Mouse (Mus musculus) testis, adult 2 months (tissue): ENCODE data around the gene Mospd1.

Source experiments
- CTCF ChIP-seq: fragments of 200-500 bp; IDR thresholded peaks from 2 replicates; pipeline ENCODE4 v1.5.1; 2012; ENCODE audit warnings: low read depth, mild to moderate bottlenecking, inconsistent platforms, low read length, moderate library complexity; ENCODE audit not compliant: control insufficient read depth, insufficient read depth, insufficient replicate concordance
- POLR2A ChIP-seq: fragments of 200-500 bp; IDR thresholded peaks from 2 replicates; pipeline ENCODE4 v1.6.1; 2012; ENCODE audit warnings: low read depth, mild to moderate bottlenecking, inconsistent platforms, low read length, moderate library complexity; ENCODE audit not compliant: control insufficient read depth

DNA sequence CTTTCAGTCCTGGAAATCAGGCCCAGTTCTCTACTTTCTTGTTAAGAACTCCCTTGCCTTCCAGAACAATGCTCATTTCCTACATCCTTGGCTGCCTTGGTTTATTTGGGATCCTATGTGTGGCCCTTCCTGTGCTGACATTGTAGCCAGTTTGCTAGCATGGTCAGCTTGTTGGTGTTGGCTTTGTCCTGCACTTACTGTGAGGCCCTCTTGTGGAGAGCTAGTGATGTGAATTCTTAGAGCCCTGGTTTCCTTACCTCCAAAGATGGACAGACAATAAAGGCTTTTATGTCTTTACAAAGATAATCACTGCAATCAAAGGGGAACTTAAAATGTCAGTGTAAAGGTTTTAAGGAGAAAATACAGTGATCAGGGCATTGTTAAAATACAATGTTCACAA lies 32.9 kb downstream of the Mospd1 start:
- TF ChIP-seq CTCF: no peak
- no peak for TF ChIP-seq POLR2A
